Mouse (Mus musculus) kidney, embryonic 15.5 days (tissue): ENCODE measurements around the gene Arrb2. TPM values are rescaled to one million over a fixed set of nuclear protein-coding genes. Genes with fewer than 3 reads are reported as not detected.
A peak's percentile ranks its signal among the peaks of the same experiment; 100 is the strongest.

Experiments used
- ATAC-seq: fragments of 200-750 bp; cut with Nextera tagmentation; replicated peaks from 2 replicates; pipeline ENCODE4 v1.8.0; 2017; ENCODE audit warnings: moderate TSS enrichment; ENCODE audit not compliant: low FRiP score
- H3K27ac ChIP-seq: fragments of 300-500 bp; sonication (generic); 2 replicates; pipeline ENCODE4 v1.5.1; 2015; ENCODE audit warnings: mild to moderate bottlenecking, inconsistent platforms
- H3K27me3 ChIP-seq: fragments of 300-500 bp; sonication (generic); 2 replicates; pipeline ENCODE4 v1.6.1; 2015; ENCODE audit warnings: inconsistent platforms
- H3K36me3 ChIP-seq: fragments of 300-500 bp; sonication (generic); 2 replicates; pipeline ENCODE4 v1.6.1; 2015; ENCODE audit warnings: inconsistent platforms
- H3K4me1 ChIP-seq: fragments of 300-500 bp; sonication (generic); 2 replicates; pipeline ENCODE4 v1.6.1; 2015; ENCODE audit warnings: inconsistent platforms
- H3K4me2 ChIP-seq: fragments of 300-500 bp; sonication (generic); 2 replicates; pipeline ENCODE4 v1.6.1; 2015; ENCODE audit warnings: moderate library complexity, mild to moderate bottlenecking, inconsistent platforms
- H3K4me3 ChIP-seq: fragments of 300-500 bp; sonication (generic); replicated peaks from 2 replicates; pipeline ENCODE4 v1.5.1; 2015; ENCODE audit warnings: mild to moderate bottlenecking, inconsistent platforms
- H3K9ac ChIP-seq: fragments of 300-500 bp; sonication (generic); 2 replicates; pipeline ENCODE4 v1.6.1; 2015; ENCODE audit warnings: mild to moderate bottlenecking, inconsistent platforms
- H3K9me3 ChIP-seq: fragments of 300-500 bp; sonication (generic); replicated peaks from 2 replicates; pipeline ENCODE4 v1.6.1; 2016; ENCODE audit warnings: inconsistent platforms
- WGBS: fragments of 180-500 bp; shearing (Covaris S2); methylation state at CpG from one replicate; pipeline ENCODE4 v1.1.7; 2015; ENCODE audit warnings: mixed read lengths; 5-methylcytosine and 5-hydroxymethylcytosine counted together
- polyA plus RNA-seq: library from polyadenylated mRNA; unstranded; fragments of >200 nt; fragmentation: Nextera tagmentation; extraction: Ambion mirVana; gene quantifications from 2 replicates; pipeline ENCODE4 v1.2.1, GENCODE M21; 2015

Gene Arrb2
- polyA plus RNA-seq, 1 experiment from 2014 or later = 15.5 TPM

GRCm38 (mm10) chr11:70447373-70447772 lies 14.9 kb downstream of the Arrb2 start:
- WGBS = 85% methylated on average over 1 of the region's 1 CpGs
- Histone ChIP-seq H3K36me3 (no peaks in the 10 kb centered on the region), H3K9me3 (no peaks in the 10 kb centered on the region), H3K27ac (no peak overlapping the region), H3K4me3 (no peak overlapping the region), H3K4me1 (peaks cover 9% of the 10 kb centered on the region), H3K9ac (no peak overlapping the region), H3K27me3 (no peaks in the 10 kb centered on the region), H3K4me2 (no peak overlapping the region)
- no peak for ATAC-seq

- H3K4me2 ChIP-seq = no peak overlapping the region
- no peaks in the 10 kb centered on the region for H3K9me3 ChIP-seq
- 85% methylated on average over 2 of the region's 2 CpGs for WGBS
- H3K4me1 ChIP-seq = peaks cover 21% of the 10 kb centered on the region
- no peak for ATAC-seq
- H3K27me3 ChIP-seq = no peaks in the 10 kb centered on the region
- H3K36me3 ChIP-seq = peaks cover 8% of the 10 kb centered on the region
- H3K9ac ChIP-seq = no peak overlapping the region
- no peak overlapping the region for H3K27ac ChIP-seq
- no peak overlapping the region for H3K4me3 ChIP-seq
These were observed 18.5 kb downstream of the Arrb2 start for GRCm38 (mm10) chr11:70450926-70451325.

- Histone ChIP-seq H3K36me3 (peaks cover 8% of the 10 kb centered on the region), H3K4me1 (peaks cover 21% of the 10 kb centered on the region), H3K4me3 (peak within 1 kb of the TSS; percentile 64), H3K4me2 (peak within 1 kb of the TSS; percentile 73), H3K27me3 (no peaks in the 10 kb centered on the region), H3K9ac (peak within 1 kb of the TSS; percentile 73), H3K27ac (peak within 1 kb of the TSS; percentile 97), H3K9me3 (no peaks in the 10 kb centered on the region)
- peak; percentile 98 for ATAC-seq
- WGBS = under 1% methylated on average over 46 of the region's 46 CpGs
These were observed 19.5 kb downstream of the Arrb2 start, which contains the start of gene Med11 for GRCm38 (mm10) chr11:70451797-70452498. TSS of gene Med11 (plus strand) at chr11:70451919.

- Histone ChIP-seq H3K9me3 (no peaks in the 10 kb centered on the region), H3K4me2 (peak overlapping the region; percentile 73)
- 86% methylated on average over 9 of the region's 9 CpGs for WGBS
These were observed 21.0 kb downstream of the Arrb2 start for GRCm38 (mm10) chr11:70453261-70454044.

GRCm38 (mm10) chr11:70458688-70459600 lies 26.5 kb downstream of the Arrb2 start, which contains the start of gene Zmynd15:
TSS of gene Zmynd15 (plus strand) at chr11:70459433.
- Histone ChIP-seq H3K36me3 (no peaks in the 10 kb centered on the region), H3K27ac (no peak within 1 kb of the TSS), H3K9me3 (no peaks in the 10 kb centered on the region), H3K4me1 (peaks cover 17% of the 10 kb centered on the region), H3K9ac (peak within 1 kb of the TSS; percentile 44), H3K4me3 (peak within 1 kb of the TSS; percentile 53), H3K4me2 (peak within 1 kb of the TSS; percentile 90), H3K27me3 (peaks cover 39% of the 10 kb centered on the region)
- WGBS = 17% methylated on average over 32 of the region's 32 CpGs
- ATAC-seq = 0 out of 2 replicates have a peak, but pooled peaks have one; percentile 24

More at GRCm38 (mm10) chr11:70453261-70454044, 21.0 kb downstream of the Arrb2 start:
- no peak for ATAC-seq
- Histone ChIP-seq H3K4me1 (peaks cover 21% of the 10 kb centered on the region), H3K27ac (no peak overlapping the region), H3K4me3 (no peak overlapping the region), H3K9ac (no peak overlapping the region), H3K36me3 (peaks cover 8% of the 10 kb centered on the region), H3K27me3 (peaks cover under 1% of the 10 kb centered on the region)

- no peaks in the 10 kb centered on the region for H3K36me3 ChIP-seq
- no peak within 1 kb of the TSS for H3K27ac ChIP-seq
- WGBS = 5% methylated on average over 30 of the region's 30 CpGs
- H3K4me1 ChIP-seq = peaks cover 24% of the 10 kb centered on the region
- H3K9me3 ChIP-seq = no peaks in the 10 kb centered on the region
- 0 out of 2 replicates have a peak, but pooled peaks have one; percentile 43 for ATAC-seq
- peak within 1 kb of the TSS; percentile 44 for H3K9ac ChIP-seq
- peak within 1 kb of the TSS; percentile 90 for H3K4me2 ChIP-seq
- peak within 1 kb of the TSS; percentile 53 for H3K4me3 ChIP-seq
- peaks cover 46% of the 10 kb centered on the region for H3K27me3 ChIP-seq
These were observed 27.2 kb downstream of the Arrb2 start, which contains the start of gene Cxcl16 for GRCm38 (mm10) chr11:70459601-70460101. TSS of gene Cxcl16 (minus strand) at chr11:70459984.

- no peak overlapping the region for H3K27ac ChIP-seq
- no peak overlapping the region for H3K9ac ChIP-seq
- no peaks in the 10 kb centered on the region for H3K36me3 ChIP-seq
- no peaks in the 10 kb centered on the region for H3K9me3 ChIP-seq
- 66% methylated on average over 5 of the region's 5 CpGs for WGBS
- no peak overlapping the region for H3K4me2 ChIP-seq
- H3K4me1 ChIP-seq = peaks cover 39% of the 10 kb centered on the region
- H3K4me3 ChIP-seq = no peak overlapping the region
- no peak for ATAC-seq
- peaks cover 66% of the 10 kb centered on the region for H3K27me3 ChIP-seq
These were observed 31.5 kb downstream of the Arrb2 start for GRCm38 (mm10) chr11:70463970-70464369.

- peak overlapping the region; percentile 61 for H3K4me2 ChIP-seq
- H3K4me3 ChIP-seq = peak overlapping the region; percentile 33
- no peaks in the 10 kb centered on the region for H3K9me3 ChIP-seq
- no peak for ATAC-seq
- no peak overlapping the region for H3K27ac ChIP-seq
- H3K36me3 ChIP-seq = no peaks in the 10 kb centered on the region
- WGBS = 29% methylated on average over 16 of the region's 16 CpGs
- H3K4me1 ChIP-seq = peaks cover 32% of the 10 kb centered on the region
- H3K27me3 ChIP-seq = peaks cover 55% of the 10 kb centered on the region
- H3K9ac ChIP-seq = 0 out of 2 replicates have a peak overlapping the region, but pooled peaks have one; percentile 15
These were observed 32.8 kb downstream of the Arrb2 start for GRCm38 (mm10) chr11:70465211-70465610.

- Histone ChIP-seq H3K27ac (no peak overlapping the region), H3K27me3 (peaks cover 48% of the 10 kb centered on the region)
- no peak for ATAC-seq
These were observed 33.4 kb downstream of the Arrb2 start for GRCm38 (mm10) chr11:70465824-70466223.

GRCm38 (mm10) chr11:70467902-70468619 lies 35.6 kb downstream of the Arrb2 start:
- WGBS = 83% methylated on average over 5 of the region's 5 CpGs
- ATAC-seq = no peak

More at GRCm38 (mm10) chr11:70465824-70466223, 33.4 kb downstream of the Arrb2 start:
- H3K4me1 ChIP-seq = peaks cover 32% of the 10 kb centered on the region
- H3K4me2 ChIP-seq = peak overlapping the region; percentile 61
- H3K36me3 ChIP-seq = no peaks in the 10 kb centered on the region
- WGBS = 12% methylated on average over 23 of the region's 23 CpGs
- peak overlapping the region; percentile 15; the same call in 1 of the 2 replicates for H3K9ac ChIP-seq
- peak overlapping the region; percentile 33 for H3K4me3 ChIP-seq
- no peaks in the 10 kb centered on the region for H3K9me3 ChIP-seq

More at GRCm38 (mm10) chr11:70467902-70468619, 35.6 kb downstream of the Arrb2 start:
- H3K9me3 ChIP-seq = no peaks in the 10 kb centered on the region
- peaks cover 36% of the 10 kb centered on the region for H3K4me1 ChIP-seq
- no peak overlapping the region for H3K4me3 ChIP-seq
- no peak overlapping the region for H3K27ac ChIP-seq
- H3K36me3 ChIP-seq = no peaks in the 10 kb centered on the region
- no peak overlapping the region for H3K9ac ChIP-seq
- H3K27me3 ChIP-seq = peaks cover 40% of the 10 kb centered on the region
- no peak overlapping the region for H3K4me2 ChIP-seq
